Mouse (Mus musculus) neural tube, embryonic 11.5 days (tissue): ENCODE measurements around the gene Vps35l. TPM values are rescaled to one million over a fixed set of nuclear protein-coding genes. Genes with fewer than 3 reads are reported as not detected.

Experiments used
- ATAC-seq: fragments of 200-750 bp; cut with Nextera tagmentation; 2 replicates; pipeline ENCODE4 v1.8.0; 2017; ENCODE audit warnings: moderate number of reproducible peaks, mild to moderate bottlenecking, moderate TSS enrichment, moderate library complexity; ENCODE audit not compliant: insufficient read depth, low FRiP score, low TSS enrichment
- DNase-seq: peaks from one replicate; pipeline ENCODE4 v3.0.0-alpha.2; 2015; ENCODE audit warnings: low spot score
- H3K27ac ChIP-seq: fragments of 300-500 bp; sonication (generic); 2 replicates; pipeline ENCODE4 v1.5.1; 2014; ENCODE audit warnings: low read depth, mild to moderate bottlenecking, low read length
- H3K27me3 ChIP-seq: fragments of 300-500 bp; sonication (generic); 2 replicates; pipeline ENCODE4 v1.6.1; 2014; ENCODE audit warnings: mild to moderate bottlenecking, low read length, mixed read lengths; ENCODE audit not compliant: control insufficient read depth, insufficient read depth
- H3K36me3 ChIP-seq: fragments of 300-500 bp; sonication (generic); 2 replicates; pipeline ENCODE4 v1.6.1; 2014; ENCODE audit warnings: mild to moderate bottlenecking, low read length, moderate library complexity, mixed read lengths; ENCODE audit not compliant: control insufficient read depth, insufficient read depth
- H3K4me1 ChIP-seq: fragments of 300-500 bp; sonication (generic); 2 replicates; pipeline ENCODE4 v1.6.1; 2014; ENCODE audit warnings: low read length, mixed read lengths; ENCODE audit not compliant: control insufficient read depth, insufficient read depth
- H3K4me2 ChIP-seq: fragments of 300-500 bp; sonication (generic); 2 replicates; pipeline ENCODE4 v1.6.1; 2014; ENCODE audit warnings: low read depth, mild to moderate bottlenecking, moderate library complexity
- H3K4me3 ChIP-seq: fragments of 300-500 bp; sonication (generic); 2 replicates; pipeline ENCODE4 v1.5.1; 2014; ENCODE audit warnings: low read depth, low read length
- H3K9ac ChIP-seq: fragments of 300-500 bp; sonication (generic); 2 replicates; pipeline ENCODE4 v1.6.1; 2014; ENCODE audit warnings: mild to moderate bottlenecking, low read length
- H3K9me3 ChIP-seq: fragments of 300-500 bp; sonication (generic); 2 replicates; pipeline ENCODE4 v1.6.1; 2016; ENCODE audit warnings: low read length; ENCODE audit not compliant: control insufficient read depth
- whole genome bisulfite sequencing: fragments of 180-500 bp; shearing (Covaris S2); extraction: QIAGEN DNeasy Blood & Tissue Kit; methylation state at CpG from one replicate; pipeline ENCODE4 v1.1.7; 2014; 5-methylcytosine and 5-hydroxymethylcytosine counted together
- polyA plus RNA-seq: library from polyadenylated mRNA; unstranded; fragments of >200 nt; fragmentation: Nextera tagmentation; extraction: Ambion mirVana; gene quantifications from 2 replicates; pipeline ENCODE4 v1.2.1, GENCODE M21; 2014

Gene Vps35l
- polyA plus RNA-seq, 1 experiment from 2014 or later, result 80.5 TPM

DNA sequence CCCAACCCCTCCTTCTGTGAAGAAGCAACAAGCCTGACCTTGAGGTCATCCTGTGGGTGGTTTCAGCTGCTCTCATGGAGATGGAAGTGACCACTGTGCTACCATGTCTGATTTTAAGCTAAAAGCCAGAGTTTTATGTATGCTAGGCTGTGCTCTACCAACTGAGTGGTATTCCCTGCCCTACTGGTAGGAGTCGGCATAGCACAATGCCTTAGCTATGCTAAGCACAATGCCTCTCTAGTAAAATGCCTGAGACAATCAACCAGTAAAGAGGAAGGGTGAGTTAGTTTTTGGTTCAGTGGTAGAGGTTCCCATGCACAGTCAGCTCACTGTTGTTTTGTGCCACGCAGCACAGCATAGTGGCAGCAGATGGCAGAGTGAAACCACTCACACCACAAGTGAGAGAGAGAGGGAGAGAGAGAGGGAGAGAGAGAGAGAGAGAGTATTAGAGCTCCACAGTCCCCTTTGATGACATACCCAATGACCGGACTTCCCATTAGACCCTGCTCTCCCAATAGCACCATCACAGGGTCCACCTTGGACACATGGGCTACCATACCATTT is 139.5 kb downstream of the Vps35l start:
- H3K9me3 ChIP-seq, result no peaks in the 10 kb centered on the region
- 83% methylated on average over 3 of the region's 3 CpGs for WGBS
- no peak overlapping the region for H3K9ac ChIP-seq
- H3K36me3 ChIP-seq, result no peaks in the 10 kb centered on the region
- H3K4me2 ChIP-seq, result no peak overlapping the region
- H3K27ac ChIP-seq, result no peak overlapping the region
- no peak overlapping the region for H3K4me3 ChIP-seq
- H3K4me1 ChIP-seq, result no peaks in the 10 kb centered on the region
- DNase-seq, result no peak
- H3K27me3 ChIP-seq, result no peaks in the 10 kb centered on the region
- no peak for ATAC-seq

DNA sequence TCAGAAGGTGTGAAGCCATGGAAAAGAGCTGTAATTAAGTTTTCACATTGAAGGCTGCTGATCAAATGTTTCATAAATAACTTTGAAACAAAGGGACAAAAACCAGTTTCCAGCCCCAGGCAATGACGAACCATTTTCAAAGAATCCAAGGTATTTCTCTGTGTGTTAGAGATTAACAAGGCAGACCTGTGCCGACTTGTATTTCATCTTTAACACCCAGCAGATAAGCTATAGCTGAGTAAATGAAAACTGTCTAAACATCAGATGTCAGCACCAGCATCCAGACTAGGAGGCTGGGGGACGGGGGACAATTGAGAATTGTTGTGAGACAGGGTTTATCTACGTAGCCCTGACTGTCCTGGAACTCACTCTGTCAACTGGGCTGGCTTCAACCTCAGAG is 143.9 kb downstream of the Vps35l start:
- no peak overlapping the region for H3K9ac ChIP-seq
- H3K4me3 ChIP-seq, result no peak overlapping the region
- no peak overlapping the region for H3K4me2 ChIP-seq
- H3K27me3 ChIP-seq, result no peaks in the 10 kb centered on the region
- ATAC-seq, result no peak
- peaks cover 12% of the 10 kb centered on the region; the same call in 1 of the 2 replicates for H3K4me1 ChIP-seq
- no peak overlapping the region for H3K27ac ChIP-seq
- H3K9me3 ChIP-seq, result no peaks in the 10 kb centered on the region
- DNase-seq, result no peak
- WGBS, result 89% methylated on average over 4 of the region's 4 CpGs
- no peaks in the 10 kb centered on the region for H3K36me3 ChIP-seq

DNA sequence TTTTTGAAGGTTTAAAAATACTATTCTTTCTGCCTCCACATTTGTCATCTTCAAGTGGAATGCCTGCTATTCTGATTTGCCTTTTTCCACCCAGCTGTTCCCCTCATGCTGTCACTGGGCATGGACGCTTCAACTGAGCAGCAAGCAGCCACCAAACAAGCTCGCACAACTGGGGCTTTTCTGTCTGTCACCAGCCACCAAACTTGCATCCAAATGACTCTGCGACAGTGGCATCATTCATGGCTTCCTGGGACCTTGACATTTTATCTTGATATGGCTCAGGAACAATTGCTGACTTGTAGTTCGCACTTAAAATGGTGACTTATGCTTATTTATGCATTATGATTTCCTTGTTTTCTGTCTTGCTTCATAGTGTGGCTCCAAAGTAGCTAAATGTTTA is 144.9 kb downstream of the Vps35l start:
- H3K27me3 ChIP-seq, result no peaks in the 10 kb centered on the region
- H3K4me3 ChIP-seq, result no peak overlapping the region
- no peaks in the 10 kb centered on the region for H3K36me3 ChIP-seq
- peaks cover 12% of the 10 kb centered on the region; the same call in 1 of the 2 replicates for H3K4me1 ChIP-seq
- ATAC-seq (no peak), DNase-seq (no peak)
- WGBS, result 78% methylated on average over 4 of the region's 4 CpGs
- no peaks in the 10 kb centered on the region for H3K9me3 ChIP-seq
- H3K27ac ChIP-seq, result no peak overlapping the region
- H3K4me2 ChIP-seq, result no peak overlapping the region
- H3K9ac ChIP-seq, result no peak overlapping the region

DNA sequence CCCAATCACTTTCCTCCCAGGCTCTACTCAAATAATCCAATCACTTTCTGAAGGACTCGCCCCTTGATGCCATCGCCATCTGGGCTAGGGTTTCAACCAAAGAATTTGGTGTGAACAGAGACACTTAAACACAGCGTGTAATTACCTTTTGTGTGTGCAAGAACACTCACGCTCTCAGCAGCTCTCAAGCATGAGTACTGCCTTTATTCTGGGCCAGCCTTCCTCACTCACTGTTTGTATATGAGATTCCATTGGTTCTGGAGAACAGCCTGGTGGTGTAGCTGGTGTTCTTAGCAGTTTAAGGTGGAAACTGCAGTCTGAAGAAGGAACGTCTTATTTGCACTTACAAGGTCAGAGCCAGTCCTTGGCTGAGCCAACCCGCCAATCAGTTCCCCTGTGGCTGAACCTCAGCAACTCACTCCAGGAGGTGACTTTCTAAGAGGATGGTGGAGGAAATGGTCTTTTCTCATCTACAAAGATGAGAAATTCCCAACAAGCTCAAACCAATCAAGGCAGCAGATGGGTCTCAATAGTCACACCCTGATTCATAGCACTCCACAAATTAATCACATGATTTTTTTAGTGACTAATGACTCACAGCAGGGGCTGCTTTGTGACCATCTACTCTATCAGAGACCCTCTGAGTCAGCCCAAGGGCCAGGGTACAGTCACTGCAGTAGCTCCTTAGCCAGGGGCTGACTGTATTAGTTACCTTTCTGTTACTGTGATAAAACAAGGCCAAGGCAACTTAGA is 147.5 kb downstream of the Vps35l start:
- 14% methylated on average over 6 of the region's 6 CpGs for WGBS
- 0 out of 2 replicates have a peak overlapping the region, but pooled peaks have one; percentile 44 for H3K27ac ChIP-seq
- peaks cover 12% of the 10 kb centered on the region; the same call in 1 of the 2 replicates for H3K4me1 ChIP-seq
- ATAC-seq (peak; percentile 69; the same call in 1 of the 2 replicates), DNase-seq (peak; percentile 52)
- no peak overlapping the region for H3K9ac ChIP-seq
- H3K27me3 ChIP-seq, result no peaks in the 10 kb centered on the region
- H3K4me3 ChIP-seq, result no peak overlapping the region
- H3K9me3 ChIP-seq, result no peaks in the 10 kb centered on the region
- no peak overlapping the region for H3K4me2 ChIP-seq
- no peaks in the 10 kb centered on the region for H3K36me3 ChIP-seq

DNA sequence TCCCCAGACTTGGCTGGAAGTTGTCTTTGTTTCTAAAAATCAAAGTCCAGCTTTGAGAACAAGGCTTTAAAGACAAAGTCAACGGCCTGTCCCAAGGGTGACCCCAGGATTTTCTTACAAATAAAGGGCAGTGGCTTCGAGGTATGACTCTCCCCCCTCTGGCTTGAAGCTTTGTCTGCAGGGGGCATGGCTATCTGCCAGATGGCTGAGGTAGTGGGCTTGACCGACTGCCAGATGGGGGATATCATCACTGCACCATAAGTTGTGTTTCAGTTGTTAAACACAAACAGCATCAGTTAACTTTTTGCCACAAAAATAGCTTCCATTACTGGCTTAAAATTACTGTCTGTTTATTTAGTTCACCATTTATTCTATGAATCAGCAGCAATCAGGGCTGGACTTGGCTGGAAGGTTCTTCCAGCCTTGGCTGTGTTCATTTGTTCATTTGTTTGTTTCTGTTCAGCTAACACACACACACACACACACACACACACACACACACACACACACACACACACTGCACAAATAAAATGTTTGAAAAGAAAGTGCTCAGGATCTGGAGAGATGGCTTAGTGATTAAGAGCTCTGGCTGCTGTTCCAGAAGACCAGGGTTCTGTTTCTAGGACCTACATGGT is 149.1 kb downstream of the Vps35l start:
- no peaks in the 10 kb centered on the region for H3K36me3 ChIP-seq
- H3K4me3 ChIP-seq, result no peak overlapping the region
- peak; percentile 53 for DNase-seq
- H3K4me2 ChIP-seq, result no peak overlapping the region
- no peaks in the 10 kb centered on the region for H3K9me3 ChIP-seq
- H3K4me1 ChIP-seq, result peaks cover 12% of the 10 kb centered on the region; the same call in 1 of the 2 replicates
- H3K27ac ChIP-seq, result no peak overlapping the region
- H3K27me3 ChIP-seq, result no peaks in the 10 kb centered on the region
- H3K9ac ChIP-seq, result no peak overlapping the region
- 7% methylated on average over 3 of the region's 3 CpGs for WGBS
- peak; percentile 54; the same call in 1 of the 2 replicates for ATAC-seq

Other genes starting within 250 kb of the Vps35l start
- gene Itpripl2, start 248.3 kb upstream of the Vps35l start, polyA plus RNA-seq, result 1.1 and 1.4 TPM in 2 replicates
- 118 and 127 TPM in 2 replicates for gene Coq7, start 206.9 kb upstream of the Vps35l start, polyA plus RNA-seq
- 9.5 and 10.5 TPM in 2 replicates for gene Tmc7, start 155.5 kb upstream of the Vps35l start, polyA plus RNA-seq
- gene Tmc5, start 142.9 kb upstream of the Vps35l start, polyA plus RNA-seq, result 0.17 and 0.19 TPM in 2 replicates
- gene Gde1, start 34.4 kb upstream of the Vps35l start, polyA plus RNA-seq, result 109 and 114 TPM in 2 replicates
- 20.7 and 22.1 TPM in 2 replicates for gene Ccp110, start 27.7 kb upstream of the Vps35l start, polyA plus RNA-seq
- gene Iqck, start 115.5 kb downstream of the Vps35l start, polyA plus RNA-seq, result 2.9 and 3.2 TPM in 2 replicates
- gene Knop1, start 116.0 kb downstream of the Vps35l start, polyA plus RNA-seq, result 125 and 131 TPM in 2 replicates